Mouse (Mus musculus): Measurements from ENCODE around the gene Apold1. TPM values are rescaled to one million over a fixed set of nuclear protein-coding genes. Genes with fewer than 3 reads are reported as not detected.

Gene Apold1
- polyA plus RNA-seq, 1 experiment from 2014 or later = 2.6 TPM

GRCm38 (mm10) chr6:134947311-134948087 lies 34.0 kb upstream of the Apold1 start:
- H3K4me2 ChIP-seq = no peak overlapping the region
- no peak overlapping the region for H3K27ac ChIP-seq (ENCODE audit: low read depth, low read length)
- H3K4me3 ChIP-seq (ENCODE audit: low read depth, low read length) = no peak overlapping the region
- H3K4me1 ChIP-seq (replicated peaks; ENCODE audit: control insufficient read depth, insufficient read depth, low read length) = peaks cover 12% of the 10 kb centered on the region
- ATAC-seq (replicated peaks; ENCODE audit: low FRiP score) = no peak
- H3K27me3 ChIP-seq (replicated peaks; ENCODE audit: control insufficient read depth, insufficient read depth, low read length) = no peaks in the 10 kb centered on the region
- no peak for DNase-seq (ENCODE audit: low spot score)
- H3K9me3 ChIP-seq (ENCODE audit: control insufficient read depth, low read length) = no peaks in the 10 kb centered on the region
- H3K36me3 ChIP-seq (ENCODE audit: control insufficient read depth, insufficient read depth, low read length) = no peaks in the 10 kb centered on the region
- WGBS = 36% methylated on average over 13 of the region's 13 CpGs
- no peak overlapping the region for H3K9ac ChIP-seq (ENCODE audit: low read depth, low read length)

DNA sequence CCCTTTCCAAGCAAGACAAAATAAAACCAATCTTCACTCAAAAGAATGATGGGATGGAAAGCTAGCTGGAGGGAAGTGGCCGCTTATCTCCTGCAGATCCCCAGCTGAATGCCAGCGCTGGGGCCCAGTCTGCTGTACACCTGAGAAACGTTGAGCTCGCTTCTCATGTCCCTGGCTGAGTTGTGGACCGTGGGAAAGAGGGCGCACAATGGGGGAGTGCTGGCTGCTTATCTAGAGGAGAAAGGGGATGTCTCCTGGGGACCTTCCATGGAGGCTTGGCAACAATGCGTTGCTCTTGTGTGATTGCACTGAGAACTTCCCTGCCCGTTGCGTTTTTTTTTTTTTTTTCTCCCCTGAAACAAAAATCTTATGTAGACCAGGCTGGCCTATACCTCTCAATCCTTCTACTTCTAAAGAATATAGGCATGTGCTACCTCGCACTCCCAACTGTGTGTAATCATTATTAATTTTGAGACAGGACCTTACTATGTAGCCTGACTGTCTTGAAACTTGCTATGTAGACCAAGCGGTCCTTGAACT lies 32.9 kb upstream of the Apold1 start:
- no peaks in the 10 kb centered on the region for H3K36me3 ChIP-seq (ENCODE audit: control insufficient read depth, insufficient read depth, low read length)
- DNase-seq (ENCODE audit: low spot score) = no peak
- H3K27me3 ChIP-seq (replicated peaks; ENCODE audit: control insufficient read depth, insufficient read depth, low read length) = no peaks in the 10 kb centered on the region
- no peak overlapping the region for H3K9ac ChIP-seq (ENCODE audit: low read depth, low read length)
- no peak for ATAC-seq (replicated peaks; ENCODE audit: low FRiP score)
- no peak overlapping the region for H3K4me3 ChIP-seq (ENCODE audit: low read depth, low read length)
- WGBS = 53% methylated on average over 11 of the region's 11 CpGs
- H3K4me1 ChIP-seq (replicated peaks; ENCODE audit: control insufficient read depth, insufficient read depth, low read length) = peaks cover 12% of the 10 kb centered on the region
- no peaks in the 10 kb centered on the region for H3K9me3 ChIP-seq (ENCODE audit: control insufficient read depth, low read length)
- H3K4me2 ChIP-seq = no peak overlapping the region
- H3K27ac ChIP-seq (ENCODE audit: low read depth, low read length) = no peak overlapping the region

- DNase-seq (ENCODE audit: low spot score) (no peak), ATAC-seq (replicated peaks; ENCODE audit: low FRiP score) (no peak)
- H3K36me3 ChIP-seq (ENCODE audit: control insufficient read depth, insufficient read depth, low read length) = no peaks in the 10 kb centered on the region
These were observed 32.3 kb upstream of the Apold1 start for GRCm38 (mm10) chr6:134949241-134949640.

GRCm38 (mm10) chr6:134951364-134951763 lies 30.2 kb upstream of the Apold1 start:
- Histone ChIP-seq H3K4me2 (no peak overlapping the region; the same call in 1 of the 2 replicates), H3K4me3 (ENCODE audit: low read depth, low read length) (no peak overlapping the region), H3K36me3 (ENCODE audit: control insufficient read depth, insufficient read depth, low read length) (peaks cover 2% of the 10 kb centered on the region; the same call in 1 of the 2 replicates), H3K9me3 (ENCODE audit: control insufficient read depth, low read length) (no peaks in the 10 kb centered on the region), H3K27ac (ENCODE audit: low read depth, low read length) (peak overlapping the region; percentile 55), H3K4me1 (replicated peaks; ENCODE audit: control insufficient read depth, insufficient read depth, low read length) (peaks cover 12% of the 10 kb centered on the region), H3K27me3 (replicated peaks; ENCODE audit: control insufficient read depth, insufficient read depth, low read length) (no peaks in the 10 kb centered on the region), H3K9ac (ENCODE audit: low read depth, low read length) (no peak overlapping the region)
- peak; percentile 77 for ATAC-seq (replicated peaks; ENCODE audit: low FRiP score)
- DNase-seq (ENCODE audit: low spot score) = no peak
- 44% methylated on average over 5 of the region's 5 CpGs for WGBS

More at GRCm38 (mm10) chr6:134949241-134949640, 32.3 kb upstream of the Apold1 start:
- Histone ChIP-seq H3K9me3 (ENCODE audit: control insufficient read depth, low read length) (no peaks in the 10 kb centered on the region), H3K27me3 (replicated peaks; ENCODE audit: control insufficient read depth, insufficient read depth, low read length) (no peaks in the 10 kb centered on the region), H3K4me3 (ENCODE audit: low read depth, low read length) (no peak overlapping the region), H3K27ac (ENCODE audit: low read depth, low read length) (no peak overlapping the region), H3K9ac (ENCODE audit: low read depth, low read length) (no peak overlapping the region), H3K4me2 (no peak overlapping the region), H3K4me1 (replicated peaks; ENCODE audit: control insufficient read depth, insufficient read depth, low read length) (peaks cover 12% of the 10 kb centered on the region)
- WGBS = 80% methylated on average over 3 of the region's 3 CpGs

- Histone ChIP-seq H3K9ac (ENCODE audit: low read depth, low read length) (no peak overlapping the region), H3K27ac (ENCODE audit: low read depth, low read length) (no peak overlapping the region), H3K4me3 (ENCODE audit: low read depth, low read length) (no peak overlapping the region), H3K36me3 (ENCODE audit: control insufficient read depth, insufficient read depth, low read length) (peaks cover 2% of the 10 kb centered on the region; the same call in 1 of the 2 replicates), H3K4me1 (replicated peaks; ENCODE audit: control insufficient read depth, insufficient read depth, low read length) (peaks cover 8% of the 10 kb centered on the region; the same call in 1 of the 2 replicates), H3K4me2 (no peak overlapping the region), H3K27me3 (replicated peaks; ENCODE audit: control insufficient read depth, insufficient read depth, low read length) (no peaks in the 10 kb centered on the region), H3K9me3 (ENCODE audit: control insufficient read depth, low read length) (no peaks in the 10 kb centered on the region)
- 79% methylated on average over 11 of the region's 11 CpGs for WGBS
- no peak for ATAC-seq (replicated peaks; ENCODE audit: low FRiP score)
- DNase-seq (ENCODE audit: low spot score) = no peak
These were observed 27.5 kb upstream of the Apold1 start for GRCm38 (mm10) chr6:134953976-134954375.

DNA sequence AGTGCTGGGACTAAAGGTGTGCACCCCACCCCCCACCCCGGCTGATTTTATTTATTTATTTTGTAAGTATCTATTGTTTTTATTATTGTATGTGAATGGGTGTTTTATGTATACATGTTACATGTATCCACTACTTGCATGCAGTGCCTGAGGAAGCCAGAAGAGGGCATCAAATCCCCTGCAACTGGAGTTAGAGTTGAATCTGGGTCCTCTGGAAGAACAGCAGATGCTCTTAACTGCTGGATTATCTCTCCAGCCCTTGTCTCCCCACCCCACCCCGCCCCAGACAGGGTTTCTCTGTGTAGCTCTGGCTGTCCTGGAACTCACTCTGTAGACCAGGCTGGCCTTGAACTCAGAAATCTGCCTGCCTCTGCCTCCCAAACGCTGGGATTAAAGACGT lies 25.1 kb upstream of the Apold1 start:
- ATAC-seq (replicated peaks; ENCODE audit: low FRiP score) (peak; percentile 27; the same call in 1 of the 2 replicates), DNase-seq (ENCODE audit: low spot score) (no peak)
- WGBS = 72% methylated on average over 4 of the region's 4 CpGs
- Histone ChIP-seq H3K4me3 (ENCODE audit: low read depth, low read length) (no peak overlapping the region), H3K4me1 (replicated peaks; ENCODE audit: control insufficient read depth, insufficient read depth, low read length) (0 out of 2 replicates have a peak, but pooled peaks cover 4% of the 10 kb centered on the region), H3K9me3 (ENCODE audit: control insufficient read depth, low read length) (no peaks in the 10 kb centered on the region), H3K27ac (ENCODE audit: low read depth, low read length) (no peak overlapping the region), H3K27me3 (replicated peaks; ENCODE audit: control insufficient read depth, insufficient read depth, low read length) (no peaks in the 10 kb centered on the region), H3K36me3 (ENCODE audit: control insufficient read depth, insufficient read depth, low read length) (peaks cover 2% of the 10 kb centered on the region; the same call in 1 of the 2 replicates), H3K9ac (ENCODE audit: low read depth, low read length) (no peak overlapping the region), H3K4me2 (no peak overlapping the region)

- Histone ChIP-seq H3K27me3 (replicated peaks; ENCODE audit: control insufficient read depth, insufficient read depth, low read length) (no peaks in the 10 kb centered on the region), H3K4me2 (no peak overlapping the region), H3K4me1 (replicated peaks; ENCODE audit: control insufficient read depth, insufficient read depth, low read length) (no peaks in the 10 kb centered on the region), H3K27ac (ENCODE audit: low read depth, low read length) (no peak overlapping the region), H3K4me3 (ENCODE audit: low read depth, low read length) (no peak overlapping the region), H3K9me3 (ENCODE audit: control insufficient read depth, low read length) (no peaks in the 10 kb centered on the region), H3K9ac (ENCODE audit: low read depth, low read length) (no peak overlapping the region), H3K36me3 (ENCODE audit: control insufficient read depth, insufficient read depth, low read length) (no peaks in the 10 kb centered on the region)
- DNase-seq (ENCODE audit: low spot score) (no peak), ATAC-seq (replicated peaks; ENCODE audit: low FRiP score) (no peak)
- 72% methylated on average over 5 of the region's 5 CpGs for WGBS
These were observed 20.2 kb upstream of the Apold1 start for GRCm38 (mm10) chr6:134961286-134961685.

- no peak for ATAC-seq (replicated peaks; ENCODE audit: low FRiP score)
- WGBS = 56% methylated on average over 9 of the region's 9 CpGs
- no peaks in the 10 kb centered on the region for H3K4me1 ChIP-seq (replicated peaks; ENCODE audit: control insufficient read depth, insufficient read depth, low read length)
- H3K9ac ChIP-seq (ENCODE audit: low read depth, low read length) = no peak overlapping the region; the same call in 1 of the 2 replicates
- no peak overlapping the region for H3K4me2 ChIP-seq
- H3K9me3 ChIP-seq (ENCODE audit: control insufficient read depth, low read length) = no peaks in the 10 kb centered on the region
- no peak overlapping the region for H3K4me3 ChIP-seq (ENCODE audit: low read depth, low read length)
- no peaks in the 10 kb centered on the region for H3K27me3 ChIP-seq (replicated peaks; ENCODE audit: control insufficient read depth, insufficient read depth, low read length)
- no peaks in the 10 kb centered on the region for H3K36me3 ChIP-seq (ENCODE audit: control insufficient read depth, insufficient read depth, low read length)
- H3K27ac ChIP-seq (ENCODE audit: low read depth, low read length) = no peak overlapping the region
- DNase-seq (ENCODE audit: low spot score) = no peak
These were observed 19.5 kb upstream of the Apold1 start for GRCm38 (mm10) chr6:134961858-134962517.

Data from liver, embryonic 11.5 days (tissue).